Mouse (Mus musculus) left cerebral cortex, postnatal 25 days (tissue): ENCODE results near the gene Ppdpf. TPM values are rescaled to one million over a fixed set of nuclear protein-coding genes. Genes with fewer than 3 reads are reported as not detected.

ENCODE experiments used
- DNase-seq, 2 experiments: peaks; one replicate each; pipeline ENCODE4 v3.0.0; 2022; ENCODE audit warnings: low spot score in 2 of 2, mixed read lengths in 1 of 2
- intact Hi-C: fragments of 180-260 bp; cut with DNase I; formaldehyde crosslinking; loops from one replicate; pipeline ENCODE4 v1.15.1; 2025
- total RNA-seq, 2 experiments: library from RNA; stranded (reverse); gene quantifications; 2 replicates each; pipeline ENCODE4 v1.2.3; 2021

Ppdpf gene
- total RNA-seq, result 10 to 100 TPM; 95.9 to 97.3 TPM

DNA sequence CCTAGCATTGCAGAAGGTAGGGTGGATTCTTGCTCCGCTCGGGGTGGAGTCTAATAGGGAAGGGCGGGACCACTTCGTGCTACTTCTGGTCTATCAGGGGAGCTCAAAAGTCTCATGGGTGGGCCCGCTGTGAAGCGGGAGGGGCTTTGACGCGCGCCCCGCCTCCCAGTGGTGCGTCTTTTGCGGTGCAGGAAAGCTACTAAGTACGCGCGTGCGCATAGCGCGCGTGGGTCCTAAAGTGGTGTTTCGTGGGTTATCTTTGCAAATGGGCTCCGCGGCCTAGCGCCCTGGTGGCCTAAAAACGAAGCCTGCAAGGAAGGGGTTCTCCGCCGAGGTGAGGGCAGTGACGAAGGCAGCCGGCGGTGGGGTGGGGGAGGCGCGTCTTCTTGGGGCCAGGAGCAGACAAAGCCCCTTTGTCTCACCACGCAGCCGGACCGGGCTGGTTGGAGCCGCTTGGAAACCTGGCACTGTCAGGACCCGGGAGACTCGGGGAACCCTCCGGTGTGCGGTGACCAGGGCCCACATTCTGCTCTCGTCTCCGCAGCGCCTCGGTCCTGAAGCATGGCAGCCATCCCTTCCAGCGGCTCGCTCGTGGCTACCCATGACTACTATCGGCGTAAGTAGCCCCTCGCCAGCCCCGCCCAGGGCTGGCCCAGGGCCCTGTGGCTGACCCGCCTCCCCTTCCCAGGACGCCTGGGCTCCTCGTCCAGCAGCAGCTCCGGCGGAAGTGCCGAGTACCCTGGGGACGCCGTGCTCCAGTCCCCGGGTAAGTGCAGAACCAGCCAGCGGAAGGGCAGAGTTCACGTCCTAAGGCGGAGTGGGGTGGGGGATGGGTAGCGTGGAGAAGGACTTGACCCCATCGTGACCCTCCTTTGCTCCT is at the start of gene Ppdpf:
Ppdpf (plus strand) TSS at position 127 of the 880 bp plus-strand sequence.
- DNase-seq, result peak; percentile 92 to 97
- intact Hi-C loops, result loop anchor here (1.0 to 2.0 kb wide), 2 partner anchors 31 to 100 kb away; partner anchors contain the start of gene Eef1a2

GRCm38 (mm10) chr2:181139641-181140193 is 47.3 kb upstream of the Ppdpf start:
- DNase-seq, result no peak
- intact Hi-C loops, result no loop called here

GRCm38 (mm10) chr2:181142703-181143135 is 44.3 kb upstream of the Ppdpf start:
- intact Hi-C loops, result no loop called here
- peak; percentile 74 to 91 for DNase-seq

DNA sequence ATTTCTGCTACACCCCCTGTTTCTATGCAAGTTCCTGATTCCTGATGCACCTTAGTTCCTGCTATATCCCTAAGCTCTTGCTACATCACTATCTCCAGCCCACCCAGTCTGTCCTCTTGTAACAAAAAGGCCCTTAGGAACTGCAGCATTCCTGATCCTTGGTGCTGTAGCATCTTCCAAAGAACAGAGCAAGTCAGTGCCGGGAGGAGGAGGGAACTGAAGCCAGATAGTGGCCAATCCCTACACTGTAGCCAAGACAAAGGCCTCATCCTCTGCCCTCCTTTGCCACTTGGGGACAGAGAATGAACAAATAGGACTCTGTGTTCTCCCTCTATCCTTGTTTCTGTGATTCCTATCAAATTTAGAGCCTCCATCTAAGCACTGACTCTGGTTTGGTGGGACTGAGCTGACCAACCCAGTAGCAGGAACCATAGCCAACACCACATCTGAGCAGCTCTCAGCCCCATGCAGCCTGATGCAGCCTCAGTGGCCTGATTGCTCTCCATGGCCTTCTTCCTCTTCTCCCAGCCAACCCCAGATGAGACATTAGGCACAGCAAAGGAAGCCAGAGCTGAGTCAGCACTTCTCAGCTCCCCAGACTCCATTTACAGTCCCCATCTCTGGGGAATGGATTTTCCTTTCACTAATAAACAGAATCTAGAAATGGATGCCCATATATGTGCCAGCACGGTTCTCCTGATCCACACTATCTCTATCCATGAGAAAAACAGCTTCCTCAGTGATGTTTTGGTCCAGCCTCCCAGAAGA is 43.4 kb upstream of the Ppdpf start:
- intact Hi-C loops, result no loop called here
- DNase-seq, result peak in 1 of 2 experiments; percentile 3

GRCm38 (mm10) chr2:181144675-181145074 is 42.4 kb upstream of the Ppdpf start:
- DNase-seq, result peak in 1 of 2 experiments; percentile 2
- intact Hi-C loops, result no loop called here

GRCm38 (mm10) chr2:181146976-181147545 is 40.0 kb upstream of the Ppdpf start:
- intact Hi-C loops, result no loop called here
- peak in 1 of 2 experiments; percentile 12 for DNase-seq

DNA sequence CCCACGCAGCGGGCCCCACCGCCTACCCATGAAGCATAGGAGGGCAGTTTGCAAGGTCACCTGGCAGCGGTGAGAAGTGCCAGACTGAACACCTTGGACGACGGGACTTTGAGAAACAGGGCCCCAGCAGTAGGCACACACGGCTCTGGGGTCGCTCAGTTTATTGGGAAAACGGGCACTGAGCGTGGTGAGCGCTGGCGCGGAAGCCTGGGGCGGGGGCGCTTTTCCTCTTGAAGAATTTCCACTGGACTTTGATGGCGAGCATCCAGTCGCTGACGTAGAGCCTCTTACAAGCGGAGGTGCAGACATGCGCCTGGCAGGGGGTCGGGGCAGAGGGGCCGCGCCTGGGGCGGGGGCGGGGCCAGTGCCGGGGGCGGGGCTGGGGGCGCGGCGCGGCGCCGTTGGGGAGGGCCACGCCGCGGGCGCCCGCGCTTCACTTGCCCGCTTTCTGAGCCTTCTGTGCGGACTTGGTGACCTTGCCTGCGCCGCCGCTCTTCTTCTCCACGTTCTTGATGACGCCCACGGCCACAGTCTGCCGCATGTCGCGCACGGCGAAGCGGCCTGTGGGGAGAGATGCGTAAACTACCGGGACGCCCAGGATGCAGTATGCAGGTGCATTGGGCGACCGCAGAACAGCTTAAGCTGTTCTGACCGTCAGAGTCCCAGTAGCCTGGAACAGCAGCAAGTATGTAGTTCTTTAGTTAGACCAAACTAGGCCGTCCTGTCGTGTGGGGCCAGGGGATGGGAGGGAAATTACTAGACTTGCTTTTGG is 39.3 kb upstream of the Ppdpf start:
- intact Hi-C loops, result no loop called here
- DNase-seq, result peak in 1 of 2 experiments; percentile 39

DNA sequence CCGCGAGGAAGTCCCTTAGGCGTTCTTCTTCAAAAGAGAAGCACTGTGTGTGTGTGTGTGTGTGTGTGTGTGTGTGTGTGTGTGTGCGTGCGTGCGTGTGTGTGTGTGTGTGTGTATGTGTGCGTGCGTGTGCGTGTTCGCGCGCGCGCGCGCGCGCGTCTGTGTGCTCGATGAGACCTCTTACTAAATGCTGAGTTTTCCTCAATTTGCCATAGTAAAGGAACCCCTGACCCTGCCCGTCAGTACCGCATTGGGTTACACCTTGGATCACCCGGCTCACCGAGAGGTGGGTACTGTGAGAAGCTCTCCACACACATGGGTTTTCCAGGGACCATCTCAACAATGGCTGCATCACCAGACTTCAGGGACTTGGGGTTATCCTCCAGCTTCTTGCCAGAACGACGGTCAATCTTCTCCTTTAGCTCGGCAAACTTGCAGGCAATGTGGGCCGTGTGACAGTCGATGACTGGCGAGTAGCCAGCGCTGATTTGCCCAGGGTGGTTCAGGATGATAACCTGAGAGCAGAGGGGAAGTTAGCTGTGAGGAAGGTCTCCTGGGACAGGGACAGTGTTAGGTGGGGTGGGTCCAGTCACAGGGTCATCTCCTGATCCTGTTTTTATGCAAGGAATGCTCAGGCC is 38.6 kb upstream of the Ppdpf start:
- peak in 1 of 2 experiments; percentile 4 for DNase-seq
- intact Hi-C loops, result no loop called here

DNA sequence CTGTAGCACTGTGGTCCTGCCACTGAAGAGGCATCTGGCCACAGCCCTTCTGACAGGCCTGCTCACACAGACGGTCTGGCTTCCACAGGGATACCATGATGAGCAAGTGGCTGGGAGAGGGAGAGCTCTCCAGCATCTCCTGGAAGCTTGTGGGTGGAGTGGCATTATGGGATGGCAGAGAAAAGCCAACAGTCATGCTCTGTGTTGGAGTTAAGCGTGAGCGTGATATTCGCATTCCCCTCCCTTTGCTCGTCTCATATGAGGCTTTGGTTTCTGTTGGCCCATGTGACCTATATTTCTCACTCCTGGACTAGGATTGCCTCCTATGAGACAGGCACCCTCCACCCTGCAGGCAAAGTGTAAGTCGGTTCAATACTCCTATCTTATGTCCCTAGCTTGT is 36.8 kb upstream of the Ppdpf start:
- DNase-seq, result peak; percentile 62 to 87
- intact Hi-C loops, result loop anchor here (5.0 kb wide), 1 partner anchor 38 kb away; no protein-coding TSS in a partner anchor

DNA sequence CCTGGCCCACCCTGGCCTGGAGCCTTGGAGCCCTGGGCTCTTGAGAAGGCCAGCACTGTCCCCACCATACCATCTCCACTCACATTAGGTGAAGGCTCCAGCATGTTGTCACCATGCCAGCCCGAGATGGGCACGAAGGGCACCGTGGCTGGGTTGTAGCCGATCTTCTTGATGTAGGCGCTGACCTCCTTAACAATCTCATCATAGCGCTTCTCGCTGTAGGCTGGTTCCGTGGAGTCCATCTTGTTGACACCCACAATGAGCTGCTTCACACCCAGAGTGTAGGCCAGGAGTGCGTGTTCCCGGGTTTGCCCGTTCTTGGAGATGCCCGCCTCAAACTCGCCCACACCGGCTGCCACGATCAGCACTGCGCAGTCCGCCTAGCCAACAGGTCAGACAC is 34.3 kb upstream of the Ppdpf start:
- intact Hi-C loops, result loop anchor here (5.0 kb wide), 1 partner anchor 40 kb away; no protein-coding TSS in a partner anchor
- DNase-seq, result peak; percentile 20 to 69

- intact Hi-C loops, result loop anchor here (5.0 kb wide), 1 partner anchor 41 kb away; no protein-coding TSS in a partner anchor
- peak; percentile 4 to 11 for DNase-seq
Observed at GRCm38 (mm10) chr2:181153131-181153530, 33.9 kb upstream of the Ppdpf start.

DNA sequence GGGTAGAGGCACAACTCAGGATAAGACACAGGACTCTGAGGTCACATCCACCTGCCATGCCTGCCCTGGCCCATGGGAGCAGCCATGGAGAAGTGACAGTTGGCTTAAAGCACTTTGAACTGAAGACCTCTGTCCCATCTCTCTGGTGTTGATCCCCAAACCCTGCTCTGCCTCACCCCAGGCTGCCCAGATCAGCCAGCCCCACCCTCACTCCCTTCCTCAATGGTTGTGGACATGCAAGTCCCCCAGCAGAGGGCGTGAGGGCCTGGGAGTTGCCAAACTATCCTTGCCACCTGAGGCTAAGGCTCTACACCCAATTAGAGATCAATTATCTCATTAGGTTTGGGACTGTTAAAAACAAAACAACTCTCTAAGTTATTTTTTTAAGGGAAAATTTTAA is 33.2 kb upstream of the Ppdpf start:
- peak; percentile 18 to 50 for DNase-seq
- intact Hi-C loops, result loop anchor here (5.0 kb wide), 1 partner anchor 42 kb away; no protein-coding TSS in a partner anchor

DNA sequence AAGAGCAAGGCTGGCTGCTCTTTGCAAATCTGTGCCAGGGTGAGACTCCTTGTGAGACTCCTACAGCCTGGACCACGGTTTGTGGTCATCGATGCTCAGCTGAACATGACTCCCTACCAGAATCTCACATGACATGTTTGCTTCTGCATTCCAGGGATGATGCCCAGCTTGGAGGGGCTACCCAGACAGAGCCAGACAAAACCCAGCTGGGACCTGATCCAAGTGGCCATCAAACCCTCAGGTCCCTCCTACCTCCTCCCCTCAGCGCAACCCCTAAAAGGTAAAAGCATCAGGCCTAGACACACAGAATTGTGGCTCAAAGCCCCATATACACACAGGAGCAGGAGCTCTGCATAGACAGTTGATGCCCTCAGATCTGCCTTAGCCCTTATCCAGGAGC is 32.7 kb upstream of the Ppdpf start:
- DNase-seq, result peak; percentile 7 to 14
- intact Hi-C loops, result loop anchor here (5.0 kb wide), 1 partner anchor 42 kb away; no protein-coding TSS in a partner anchor

DNA sequence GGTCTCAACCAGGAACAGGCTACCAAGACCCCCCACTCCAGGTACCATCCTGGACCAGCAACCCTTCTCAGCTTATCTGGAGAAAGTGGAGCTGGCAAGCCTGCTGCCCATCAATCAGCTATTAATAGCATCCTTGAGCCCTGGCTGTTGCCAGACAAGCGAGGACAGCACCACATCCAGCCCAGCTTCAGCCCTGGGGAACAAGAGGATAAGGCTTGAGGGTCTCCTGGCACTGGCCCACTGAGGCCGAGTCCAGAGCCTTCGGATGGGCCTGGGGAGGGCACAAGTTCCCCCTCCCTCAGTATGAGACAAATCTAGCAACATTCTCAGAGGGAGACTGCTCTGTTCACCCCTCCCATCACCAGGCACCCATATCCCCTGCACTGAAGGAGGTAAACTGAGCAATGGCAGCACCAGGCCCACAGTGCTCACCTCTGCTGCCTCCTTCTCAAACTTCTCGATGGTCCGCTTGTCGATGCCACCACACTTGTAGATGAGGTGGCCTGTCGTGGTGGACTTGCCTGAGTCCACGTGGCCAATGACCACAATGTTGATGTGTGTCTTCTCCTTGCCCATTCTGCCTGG is 32.1 kb upstream of the Ppdpf start:
- intact Hi-C loops, result loop anchor here (5.0 kb wide), 1 partner anchor 43 kb away; no protein-coding TSS in a partner anchor
- peak in 1 of 2 experiments; percentile 13 for DNase-seq

DNA sequence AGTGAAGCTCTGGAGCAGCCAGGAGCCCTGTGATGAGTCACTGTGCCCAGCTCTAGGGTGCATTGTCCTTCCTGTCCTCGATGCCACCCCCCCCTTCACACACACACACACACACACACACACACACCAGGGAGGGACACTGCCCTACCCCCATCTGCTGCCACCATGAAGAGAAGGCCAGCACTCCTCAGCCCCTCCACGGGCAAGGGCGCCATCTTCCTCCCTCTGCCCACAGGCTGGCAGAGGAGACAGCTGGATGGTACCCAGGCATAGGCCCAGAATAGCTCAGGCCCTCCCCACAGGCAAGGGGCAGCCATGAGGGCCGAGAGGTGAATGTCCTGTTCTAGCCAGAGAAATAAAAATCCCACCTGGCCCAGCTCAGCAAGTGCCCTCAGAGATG is 31.2 kb upstream of the Ppdpf start:
- intact Hi-C loops, result loop anchor here (1.0 to 2.0 kb wide), 3 partner anchors 21 to 36 kb away; partner anchors contain the start of genes Kcnq2 and Ppdpf
- DNase-seq, result peak; percentile 37 to 51

- DNase-seq, result peak; percentile 88 to 97
- intact Hi-C loops, result loop anchor here (1.0 to 2.0 kb wide), 3 partner anchors 22 to 36 kb away; partner anchors contain the start of genes Kcnq2 and Ppdpf
Observed at GRCm38 (mm10) chr2:181156248-181157121, 30.6 kb upstream of the Ppdpf start, which contains the start of gene Eef1a2. Eef1a2 (minus strand) TSS chr2:181157014.
